Mouse (Mus musculus): ENCODE results near the gene Camk2g.
A peak's percentile ranks its signal among the peaks of the same experiment; 100 is the strongest.

Camk2g gene

GRCm38 (mm10) chr14:20806116-20806840 is 12.4 kb upstream of the Camk2g start:
- DNase-seq (ENCODE audit: low spot score in 2 of 2) = no peak

- peak in 1 of 2 experiments; percentile 76 for DNase-seq (ENCODE audit: low spot score in 2 of 2)
Observed at GRCm38 (mm10) chr14:20804964-20805672, 11.2 kb upstream of the Camk2g start.

- no peak for DNase-seq (ENCODE audit: low spot score in 2 of 2)
Observed at GRCm38 (mm10) chr14:20804481-20804880, 10.6 kb upstream of the Camk2g start.

DNA sequence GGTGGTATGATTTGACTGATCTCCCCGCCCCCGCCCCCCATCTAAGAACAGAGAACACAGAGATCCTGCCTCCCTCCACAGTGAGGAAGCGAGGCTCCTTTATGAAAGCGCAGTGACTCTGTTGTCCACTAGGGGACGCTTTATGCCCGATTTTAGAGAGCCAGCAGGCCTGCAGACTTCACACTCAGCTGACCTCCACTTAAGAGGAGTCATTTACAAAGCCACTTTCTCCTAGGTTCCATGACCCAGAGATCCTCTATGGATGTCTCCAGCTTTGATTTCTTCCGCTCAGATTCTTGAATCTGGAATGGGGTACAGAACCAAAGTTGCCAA is 9.7 kb upstream of the Camk2g start:
- DNase-seq (ENCODE audit: low spot score in 2 of 2) = peak in 1 of 2 experiments; percentile 72

DNA sequence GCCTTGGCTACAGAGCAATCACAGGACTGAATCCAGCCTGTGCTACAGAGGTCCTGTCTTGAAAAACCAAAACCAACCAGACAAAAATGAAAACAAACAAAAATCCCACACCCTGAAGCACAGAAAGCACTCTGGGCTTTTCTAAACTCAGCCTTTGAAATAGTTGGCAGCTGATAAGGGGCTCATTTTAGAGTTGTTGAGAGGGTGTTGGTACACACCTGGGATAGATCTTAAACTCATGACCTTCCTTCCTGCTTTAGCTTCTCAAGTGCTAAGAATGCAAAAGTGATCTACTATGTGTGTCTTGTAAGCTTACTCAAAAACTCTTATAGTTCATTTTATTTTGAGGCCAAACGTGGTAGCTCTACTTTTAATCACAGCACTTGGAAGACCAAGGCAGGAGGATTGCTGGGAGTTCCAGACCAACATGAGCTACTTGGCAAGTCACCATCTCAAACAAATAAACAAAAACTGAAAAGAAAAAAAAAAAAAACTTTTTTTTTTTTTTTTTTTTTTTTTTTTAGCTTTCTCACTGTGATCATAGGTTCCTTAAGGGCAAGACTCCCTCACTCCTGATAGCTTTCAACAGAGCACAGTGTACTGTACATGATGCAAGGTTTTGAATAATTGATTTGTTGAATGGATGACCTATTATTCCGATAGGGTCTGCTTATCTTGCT is 9.2 kb upstream of the Camk2g start:
- DNase-seq (ENCODE audit: low spot score in 2 of 2) = no peak

DNA sequence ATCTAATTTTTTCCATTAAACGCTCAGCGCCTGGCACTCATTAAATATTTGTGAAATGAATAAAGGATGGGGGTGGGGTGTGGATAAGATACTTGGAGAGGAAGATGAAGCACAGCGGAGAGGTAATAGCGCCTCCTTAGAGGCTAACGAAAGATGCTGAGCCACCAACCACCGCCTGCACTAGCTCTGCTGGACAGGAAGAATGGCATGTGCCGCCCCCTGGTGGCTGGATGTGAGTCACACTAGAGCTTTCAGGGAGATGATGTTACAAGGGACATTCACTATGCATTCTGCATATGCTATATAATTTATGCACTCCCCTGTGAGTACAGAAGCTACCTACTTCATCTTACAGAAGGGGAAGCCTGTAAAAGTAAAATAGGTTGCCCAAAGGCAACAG is 4.9 kb upstream of the Camk2g start:
- peak; percentile 66 to 91 for DNase-seq (ENCODE audit: low spot score in 2 of 2)

GRCm38 (mm10) chr14:20798300-20798699 is 4.4 kb upstream of the Camk2g start:
- DNase-seq (ENCODE audit: low spot score in 2 of 2) = no peak

GRCm38 (mm10) chr14:20796643-20797042 is 2.8 kb upstream of the Camk2g start:
- DNase-seq (ENCODE audit: low spot score in 2 of 2) = no peak

GRCm38 (mm10) chr14:20796170-20796569 is 2.3 kb upstream of the Camk2g start:
- DNase-seq (ENCODE audit: low spot score in 2 of 2) = no peak

GRCm38 (mm10) chr14:20795423-20796152 is 1.7 kb upstream of the Camk2g start:
- DNase-seq (ENCODE audit: low spot score in 2 of 2) = no peak

- no peak for DNase-seq (ENCODE audit: low spot score in 2 of 2)
Observed at GRCm38 (mm10) chr14:20794589-20794988, 701 bp upstream of the Camk2g start.

DNA sequence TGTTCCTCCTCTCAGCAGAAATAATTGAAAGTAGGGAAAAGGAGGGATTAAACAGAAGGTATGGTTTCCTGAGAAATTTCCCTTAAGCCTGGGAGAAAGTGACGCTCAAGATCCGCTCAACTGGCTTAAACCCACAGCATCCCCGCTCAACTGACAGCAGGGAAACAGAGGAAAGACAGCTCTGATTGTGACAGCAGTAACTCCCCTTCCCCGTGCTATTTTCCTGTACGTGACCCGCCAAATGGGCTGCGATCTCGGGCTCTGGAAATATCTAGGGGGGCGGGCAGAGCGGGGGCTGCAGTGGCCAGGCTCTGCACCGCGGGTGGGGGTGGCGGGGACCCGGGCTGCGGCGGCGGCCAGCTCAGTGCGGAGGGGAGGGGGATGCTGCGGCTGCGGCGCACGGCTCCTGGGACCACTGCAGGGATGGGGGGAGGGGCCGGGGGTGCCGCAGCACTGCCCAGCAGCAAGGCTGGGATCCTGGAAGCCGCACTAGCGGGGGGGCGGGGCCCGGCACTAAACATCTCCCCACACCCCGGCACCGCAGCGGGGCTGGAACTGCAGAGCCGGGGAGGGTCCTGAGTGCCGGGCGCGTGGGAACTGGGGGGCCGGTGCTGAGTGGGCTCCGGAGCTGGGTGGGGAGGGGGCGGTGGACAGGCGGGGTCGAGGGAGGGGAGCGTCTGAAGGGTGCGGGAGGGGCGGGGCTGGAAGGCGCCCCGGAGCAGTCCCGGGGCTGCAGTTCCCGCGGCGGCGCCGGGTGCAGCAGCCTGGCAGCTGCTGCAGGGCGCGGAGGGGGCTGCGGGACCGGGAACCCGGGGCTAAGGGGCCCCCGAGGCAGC is 748 bp downstream of the Camk2g start:
- peak; percentile 47 to 53 for DNase-seq (ENCODE audit: low spot score in 2 of 2)

DNA sequence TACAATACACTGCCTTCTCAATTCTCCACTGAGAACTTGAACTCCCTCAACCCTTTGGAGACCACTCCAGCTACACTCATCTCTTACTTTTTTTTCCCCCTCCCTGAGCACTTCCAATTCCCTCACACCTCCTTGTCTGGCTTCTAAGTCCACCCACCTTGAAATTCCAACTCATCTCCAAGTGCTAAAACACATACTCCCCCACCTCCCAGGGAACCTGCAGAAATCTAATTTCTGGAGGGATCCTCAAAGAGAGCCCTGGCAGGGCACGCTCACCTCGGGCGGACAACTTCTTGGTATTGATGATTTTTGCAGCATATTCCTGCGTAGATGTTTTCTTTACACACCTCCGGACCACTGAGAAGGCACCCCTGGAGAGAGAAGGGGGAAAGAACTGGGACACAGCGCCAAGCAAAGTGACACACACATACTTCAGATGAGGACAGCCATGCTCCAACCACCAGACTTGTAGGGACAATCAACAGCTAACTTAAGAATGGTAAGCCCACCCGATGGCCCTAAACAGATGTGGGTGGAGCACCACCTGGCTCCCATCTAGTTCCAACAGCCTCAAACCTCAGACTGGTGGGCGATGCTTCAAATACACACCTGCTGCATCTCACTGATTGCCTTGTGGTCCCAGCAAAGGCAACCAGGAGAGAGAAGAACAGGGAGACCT is 1.5 kb downstream of the Camk2g start:
- DNase-seq (ENCODE audit: low spot score in 2 of 2) = no peak

GRCm38 (mm10) chr14:20791511-20792242 is 2.2 kb downstream of the Camk2g start:
- DNase-seq (ENCODE audit: low spot score in 2 of 2) = no peak

DNA sequence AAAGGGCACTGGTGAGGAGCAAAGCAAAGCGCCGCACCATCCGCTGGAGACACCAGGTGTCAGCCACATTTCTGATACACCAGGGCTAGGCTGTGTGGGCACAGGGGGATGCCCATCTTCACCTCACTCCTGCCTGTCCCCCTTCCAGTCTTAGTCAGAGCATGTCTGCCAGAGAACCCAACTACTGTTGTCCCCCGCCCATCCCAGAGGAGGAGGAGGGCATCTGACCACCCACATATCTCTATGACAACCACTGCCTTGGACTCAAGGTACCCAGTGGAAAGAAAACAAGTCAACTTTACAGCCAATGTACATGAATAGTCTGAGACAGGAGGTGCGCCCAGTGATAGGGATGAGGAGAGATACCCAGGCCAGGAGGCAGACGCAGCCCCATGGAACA is 2.9 kb downstream of the Camk2g start:
- no peak for DNase-seq (ENCODE audit: low spot score in 2 of 2)

GRCm38 (mm10) chr14:20790445-20790844 is 3.4 kb downstream of the Camk2g start:
- no peak for DNase-seq (ENCODE audit: low spot score in 2 of 2)

DNA sequence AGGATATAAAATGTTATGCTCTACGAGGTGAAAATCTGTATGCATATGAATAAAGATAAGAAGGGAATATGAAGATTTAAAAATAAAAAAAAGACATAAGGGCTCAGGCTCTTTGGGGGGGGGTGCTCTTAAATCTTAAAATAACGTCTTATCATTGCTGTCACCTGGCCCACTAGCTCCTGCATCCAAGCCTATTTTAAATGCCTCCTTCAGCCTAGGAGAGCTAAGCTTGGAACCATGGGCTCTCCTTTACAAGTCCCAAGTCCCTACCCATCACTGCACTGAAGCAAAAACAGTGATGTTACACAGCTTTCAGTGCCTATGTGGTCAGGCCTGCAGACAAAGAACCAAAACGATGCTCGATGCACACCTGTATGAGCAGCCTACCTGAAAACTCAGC is 4.3 kb downstream of the Camk2g start:
- DNase-seq (ENCODE audit: low spot score in 2 of 2) = no peak

GRCm38 (mm10) chr14:20788151-20788550 is 5.7 kb downstream of the Camk2g start:
- DNase-seq (ENCODE audit: low spot score in 2 of 2) = no peak

DNA sequence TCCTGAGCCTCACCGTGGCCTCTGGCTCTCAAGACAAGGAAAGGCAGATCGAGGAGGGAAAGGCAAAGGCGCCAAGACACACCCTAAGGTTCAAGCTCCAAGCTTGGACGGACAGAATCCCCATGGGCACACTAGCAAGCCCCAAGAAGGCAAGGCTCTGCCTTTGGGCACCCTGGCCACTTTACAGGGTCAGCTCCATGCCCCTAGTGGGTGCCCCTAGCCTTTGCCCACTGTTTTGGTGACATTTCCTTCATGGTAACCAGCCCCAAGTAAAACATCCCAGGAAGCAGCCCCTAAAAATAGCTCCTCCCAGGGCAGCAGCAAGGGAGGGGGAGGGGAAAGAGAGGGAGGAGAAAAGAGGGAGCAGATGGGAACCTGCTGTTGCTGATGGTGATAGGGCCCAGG is 7.3 kb downstream of the Camk2g start:
- no peak for DNase-seq (ENCODE audit: low spot score in 2 of 2)

GRCm38 (mm10) chr14:20786020-20786419 is 7.9 kb downstream of the Camk2g start:
- DNase-seq (ENCODE audit: low spot score in 2 of 2) = no peak
